Mouse (Mus musculus) midbrain, embryonic 14.5 days (tissue): ENCODE results near the gene Hmcn2. TPM values are rescaled to one million over a fixed set of nuclear protein-coding genes. Genes with fewer than 3 reads are reported as not detected.

Source experiments
- ATAC-seq: fragments of 200-750 bp; cut with Nextera tagmentation; 2 replicates; pipeline ENCODE4 v1.8.0; 2017; ENCODE audit warnings: moderate number of reproducible peaks, moderate library complexity; ENCODE audit not compliant: low FRiP score, low TSS enrichment
- DNase-seq: peaks from one replicate; pipeline ENCODE4 v3.0.0-alpha.2; 2015
- H3K27ac ChIP-seq: fragments of 300-500 bp; sonication (generic); replicated peaks from 2 replicates; pipeline ENCODE4 v1.5.1; 2014; ENCODE audit warnings: mild to moderate bottlenecking, low read depth, low read length, moderate library complexity
- H3K27me3 ChIP-seq: fragments of 300-500 bp; sonication (generic); 2 replicates; pipeline ENCODE4 v1.6.1; 2014; ENCODE audit warnings: low read length, control low read depth, mixed read lengths; ENCODE audit not compliant: control insufficient read depth, insufficient read depth
- H3K36me3 ChIP-seq: fragments of 300-500 bp; sonication (generic); 2 replicates; pipeline ENCODE4 v1.6.1; 2014; ENCODE audit warnings: low read length, control low read depth; ENCODE audit not compliant: control insufficient read depth, insufficient read depth
- H3K4me1 ChIP-seq: fragments of 300-500 bp; sonication (generic); 2 replicates; pipeline ENCODE4 v1.6.1; 2014; ENCODE audit warnings: mild to moderate bottlenecking, antibody characterized with exemption, low read length, control low read depth; ENCODE audit not compliant: control insufficient read depth, insufficient read depth
- H3K4me2 ChIP-seq: fragments of 300-500 bp; sonication (generic); 2 replicates; pipeline ENCODE4 v1.6.1; 2014; ENCODE audit warnings: mild to moderate bottlenecking, low read length, moderate library complexity
- H3K4me3 ChIP-seq: fragments of 300-500 bp; sonication (generic); replicated peaks from 2 replicates; pipeline ENCODE4 v1.5.1; 2014; ENCODE audit warnings: low read depth, low read length
- H3K9ac ChIP-seq: fragments of 300-500 bp; sonication (generic); replicated peaks from 2 replicates; pipeline ENCODE4 v1.6.1; 2014; ENCODE audit warnings: mild to moderate bottlenecking, low read length, moderate library complexity
- H3K9me3 ChIP-seq: fragments of 300-500 bp; sonication (generic); 2 replicates; pipeline ENCODE4 v1.6.1; 2016; ENCODE audit warnings: low read length, control low read depth, mixed read lengths; ENCODE audit not compliant: control insufficient read depth
- WGBS: fragments of 180-500 bp; shearing (Covaris S2); extraction: QIAGEN DNeasy Blood & Tissue Kit; methylation state at CpG from one replicate; pipeline ENCODE4 v1.1.7; 2014; 5-methylcytosine and 5-hydroxymethylcytosine counted together
- polyA plus RNA-seq: library from polyadenylated mRNA; unstranded; fragments of >200 nt; fragmentation: Nextera tagmentation; extraction: Ambion mirVana; gene quantifications from 2 replicates; pipeline ENCODE4 v1.2.1, GENCODE M21; 2014

Gene Hmcn2
- polyA plus RNA-seq, 1 experiment from 2014 or later: 0.08 TPM

DNA sequence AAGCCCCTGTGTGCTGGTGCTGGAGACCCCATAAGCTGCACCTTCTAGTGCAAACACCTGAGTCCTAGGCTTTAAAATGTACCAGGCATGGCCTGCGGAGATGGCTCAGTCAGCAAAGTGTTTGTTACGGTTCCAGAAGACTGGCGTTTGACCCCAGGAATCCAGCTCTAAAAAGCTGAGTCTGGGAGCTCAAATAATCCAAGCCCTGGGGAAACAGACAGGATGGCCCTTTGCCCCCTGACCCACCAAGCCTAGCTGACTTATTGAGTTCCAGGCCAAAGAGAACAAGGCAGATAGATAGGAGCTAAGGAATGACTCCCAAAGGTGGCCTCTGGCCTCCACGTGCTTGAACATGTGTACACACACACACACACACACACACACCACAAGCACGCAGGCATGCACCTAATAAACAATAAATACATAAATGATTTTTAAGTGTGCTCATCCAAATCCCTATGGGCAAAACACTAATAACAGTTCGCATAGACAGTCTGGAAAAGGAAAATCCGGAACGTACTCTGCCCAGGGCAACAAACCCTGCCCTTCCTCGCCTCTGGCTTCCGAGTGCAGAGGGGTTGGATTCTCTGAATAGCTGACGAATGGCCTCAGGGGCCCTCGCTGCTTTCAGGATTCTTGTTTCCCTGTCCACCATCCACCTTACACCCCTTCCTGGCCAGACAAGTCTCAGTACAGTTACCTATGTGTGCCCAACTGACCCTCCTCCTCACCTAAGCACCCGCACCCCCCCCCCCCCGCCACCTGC, 123.4 kb downstream of the Hmcn2 start:
- Histone ChIP-seq H3K4me3 (no peak overlapping the region), H3K4me2 (no peak overlapping the region), H3K27ac (no peak overlapping the region), H3K9me3 (no peaks in the 10 kb centered on the region), H3K4me1 (no peaks in the 10 kb centered on the region), H3K27me3 (no peaks in the 10 kb centered on the region), H3K9ac (no peak overlapping the region), H3K36me3 (no peaks in the 10 kb centered on the region)
- 72% methylated on average over 14 of the region's 14 CpGs for WGBS
- DNase-seq (no peak), ATAC-seq (no peak)

DNA sequence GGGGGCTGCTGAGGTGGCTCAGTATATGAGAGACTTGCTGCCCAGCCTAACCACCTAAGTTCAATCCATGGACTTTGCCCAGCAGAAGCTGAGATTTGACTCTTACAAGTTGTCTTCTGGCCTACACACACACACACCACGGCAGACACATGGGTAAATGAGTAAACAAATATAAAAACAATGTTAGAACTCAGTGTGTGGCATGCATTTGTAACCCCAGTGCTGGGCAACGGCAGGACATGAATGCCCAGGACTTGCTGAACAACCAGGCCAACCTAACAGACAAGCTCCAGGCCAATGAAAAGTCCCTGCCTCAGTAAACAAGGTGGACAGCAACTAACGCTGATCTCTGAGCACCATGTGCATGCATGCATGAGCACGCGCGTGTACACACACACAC, 125.4 kb downstream of the Hmcn2 start:
- no peaks in the 10 kb centered on the region for H3K9me3 ChIP-seq

GRCm38 (mm10) chr2:31442480-31443160, 128.4 kb downstream of the Hmcn2 start:
- WGBS: 64% methylated on average over 11 of the region's 11 CpGs
- H3K9me3 ChIP-seq: no peaks in the 10 kb centered on the region
- no peak for DNase-seq
- no peaks in the 10 kb centered on the region for H3K36me3 ChIP-seq
- no peaks in the 10 kb centered on the region for H3K4me1 ChIP-seq
- ATAC-seq: no peak
- H3K27ac ChIP-seq: no peak overlapping the region
- no peak overlapping the region for H3K4me3 ChIP-seq
- no peak overlapping the region for H3K4me2 ChIP-seq
- no peaks in the 10 kb centered on the region for H3K27me3 ChIP-seq
- no peak overlapping the region for H3K9ac ChIP-seq

More for the DNA sequence above, 125.4 kb downstream of the Hmcn2 start:
- Histone ChIP-seq H3K27ac (no peak overlapping the region), H3K27me3 (no peaks in the 10 kb centered on the region), H3K4me1 (no peaks in the 10 kb centered on the region), H3K36me3 (no peaks in the 10 kb centered on the region), H3K9ac (no peak overlapping the region), H3K4me3 (no peak overlapping the region), H3K4me2 (no peak overlapping the region)
- ATAC-seq (no peak), DNase-seq (no peak)
- WGBS: 89% methylated on average over 6 of the region's 6 CpGs

DNA sequence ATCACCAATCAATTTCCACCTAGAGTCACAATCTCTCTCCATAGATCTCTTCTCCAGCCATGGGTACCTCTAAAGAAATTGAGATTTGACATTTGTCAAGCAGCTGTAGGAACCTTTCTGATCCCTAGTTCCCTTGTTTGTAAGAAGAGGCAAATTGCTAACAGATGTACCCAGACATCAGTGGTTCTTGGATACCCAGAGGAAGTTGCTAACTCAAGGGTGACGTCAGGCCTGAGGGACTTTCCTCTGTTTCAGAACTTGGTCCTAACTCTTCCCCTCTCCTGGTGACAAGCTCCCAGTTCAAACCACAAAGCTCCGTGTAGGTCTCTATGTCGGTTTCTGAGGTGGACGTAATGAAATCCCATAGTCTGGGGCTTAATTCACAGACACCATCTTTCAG, 131.8 kb downstream of the Hmcn2 start:
- Histone ChIP-seq H3K9ac (no peak overlapping the region), H3K27me3 (no peaks in the 10 kb centered on the region), H3K4me3 (no peak overlapping the region), H3K36me3 (no peaks in the 10 kb centered on the region), H3K27ac (no peak overlapping the region), H3K4me1 (peaks cover 20% of the 10 kb centered on the region), H3K4me2 (no peak overlapping the region), H3K9me3 (no peaks in the 10 kb centered on the region)
- DNase-seq (no peak), ATAC-seq (no peak)
- WGBS: 77% methylated on average over 4 of the region's 4 CpGs

GRCm38 (mm10) chr2:31446456-31446855, 132.2 kb downstream of the Hmcn2 start:
- WGBS: 36% methylated on average over 4 of the region's 4 CpGs
- no peaks in the 10 kb centered on the region for H3K9me3 ChIP-seq
- DNase-seq: no peak
- H3K27ac ChIP-seq: no peak overlapping the region
- H3K27me3 ChIP-seq: no peaks in the 10 kb centered on the region
- ATAC-seq: no peak
- H3K4me2 ChIP-seq: no peak overlapping the region
- no peak overlapping the region for H3K4me3 ChIP-seq
- peaks cover 20% of the 10 kb centered on the region for H3K4me1 ChIP-seq
- H3K36me3 ChIP-seq: no peaks in the 10 kb centered on the region
- H3K9ac ChIP-seq: no peak overlapping the region

DNA sequence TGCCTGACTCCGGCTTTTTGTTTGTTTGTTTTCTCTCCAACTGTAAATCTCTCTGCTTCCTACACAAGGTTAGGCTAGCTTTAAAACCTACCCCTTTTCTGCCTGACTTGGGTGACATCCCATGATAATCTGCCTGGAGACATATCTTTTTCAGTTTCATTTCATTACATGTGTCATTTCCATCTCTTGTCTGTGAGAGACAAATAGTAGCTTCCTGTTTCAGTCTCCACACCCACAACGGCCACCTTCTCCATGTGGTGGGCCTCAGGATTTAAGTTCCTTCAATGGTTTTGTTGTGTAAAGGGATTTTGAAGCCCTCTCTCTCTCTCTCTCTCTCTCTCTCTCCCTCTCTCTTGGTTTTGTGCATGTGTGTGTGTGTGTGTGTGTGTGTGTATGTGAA, 133.3 kb downstream of the Hmcn2 start:
- H3K9ac ChIP-seq: no peak overlapping the region
- 87% methylated on average over 2 of the region's 2 CpGs for WGBS
- no peak overlapping the region for H3K27ac ChIP-seq
- no peaks in the 10 kb centered on the region for H3K36me3 ChIP-seq
- no peak overlapping the region for H3K4me2 ChIP-seq
- H3K4me1 ChIP-seq: peaks cover 20% of the 10 kb centered on the region
- DNase-seq (no peak), ATAC-seq (no peak)
- H3K27me3 ChIP-seq: no peaks in the 10 kb centered on the region
- no peaks in the 10 kb centered on the region for H3K9me3 ChIP-seq
- no peak overlapping the region for H3K4me3 ChIP-seq

- H3K4me2 ChIP-seq: no peak overlapping the region
- DNase-seq: no peak
- no peak overlapping the region for H3K9ac ChIP-seq
- no peaks in the 10 kb centered on the region for H3K36me3 ChIP-seq
- ATAC-seq: no peak
- peak overlapping the region; percentile 22; the same call in 1 of the 2 replicates for H3K27ac ChIP-seq
- H3K4me1 ChIP-seq: peaks cover 20% of the 10 kb centered on the region
- no peak overlapping the region for H3K4me3 ChIP-seq
- no peaks in the 10 kb centered on the region for H3K9me3 ChIP-seq
- H3K27me3 ChIP-seq: no peaks in the 10 kb centered on the region
- WGBS: 30% methylated on average over 3 of the region's 3 CpGs
Measured at GRCm38 (mm10) chr2:31448756-31449440, 134.7 kb downstream of the Hmcn2 start.

DNA sequence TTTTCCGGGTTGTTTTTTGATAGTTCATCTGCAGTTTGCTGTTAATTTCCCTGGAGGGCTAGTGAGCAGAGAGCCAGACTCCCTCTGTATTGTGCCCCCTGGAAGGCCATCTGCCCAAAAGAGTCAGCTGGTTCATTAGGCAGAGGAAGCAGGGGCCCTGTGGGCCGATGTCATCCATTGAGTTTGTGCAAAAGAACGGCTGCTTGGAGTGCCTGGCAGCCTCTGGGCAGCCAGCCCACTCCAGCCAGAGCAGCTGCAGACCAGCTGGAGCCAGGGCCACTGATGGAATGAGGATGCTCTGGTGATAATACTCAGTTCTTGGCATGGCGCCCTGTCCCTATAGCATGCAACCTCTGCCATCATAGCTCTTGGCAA, 135.2 kb downstream of the Hmcn2 start:
- Histone ChIP-seq H3K36me3 (no peaks in the 10 kb centered on the region), H3K4me2 (no peak overlapping the region), H3K4me1 (peaks cover 20% of the 10 kb centered on the region), H3K9me3 (no peaks in the 10 kb centered on the region), H3K4me3 (no peak overlapping the region), H3K27me3 (no peaks in the 10 kb centered on the region), H3K27ac (0 out of 2 replicates have a peak overlapping the region, but pooled peaks have one; percentile 22), H3K9ac (no peak overlapping the region)
- peak; percentile 78 for DNase-seq
- peak; percentile 76 for ATAC-seq
- 32% methylated on average over 4 of the region's 4 CpGs for WGBS
